Mouse (Mus musculus): ENCODE data around the gene Ptms.

Gene Ptms

DNA sequence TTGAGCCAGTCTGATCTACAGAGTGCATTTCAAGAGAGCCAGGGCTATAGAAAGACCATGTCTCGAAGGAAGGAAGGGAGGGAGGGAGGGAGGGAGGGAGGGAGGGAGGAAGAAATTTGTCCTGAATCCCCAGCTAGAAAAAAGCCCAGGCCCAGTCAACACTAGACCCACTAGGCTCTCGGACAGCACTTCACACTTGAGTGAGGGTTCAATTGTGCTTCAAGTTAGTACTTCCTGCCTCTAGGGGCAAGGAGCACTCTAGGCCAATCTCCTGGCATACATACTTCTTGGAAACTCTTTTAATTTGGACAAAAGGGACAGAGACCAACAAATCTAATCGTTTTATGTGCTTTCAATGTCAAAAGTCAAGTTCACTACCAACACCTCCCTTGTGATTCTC lies 38.2 kb upstream of the Ptms start:
- Histone ChIP-seq H3K27me3 (ENCODE audit: insufficient read depth, low read length) (no peaks in the 10 kb centered on the region), H3K4me3 (replicated peaks; ENCODE audit: low read length) (no peak overlapping the region)
- TF ChIP-seq POU5F1 (IDR thresholded peaks at IDR 0.05; ENCODE audit: borderline replicate concordance, low read length), result no peak
- TF ChIP-seq NANOG (IDR thresholded peaks at IDR 0.05; ENCODE audit: borderline replicate concordance, low read length), result no peak
- no peak for TF ChIP-seq CTCF (conservative IDR thresholded peaks at IDR 0.05; ENCODE audit: low read length)

DNA sequence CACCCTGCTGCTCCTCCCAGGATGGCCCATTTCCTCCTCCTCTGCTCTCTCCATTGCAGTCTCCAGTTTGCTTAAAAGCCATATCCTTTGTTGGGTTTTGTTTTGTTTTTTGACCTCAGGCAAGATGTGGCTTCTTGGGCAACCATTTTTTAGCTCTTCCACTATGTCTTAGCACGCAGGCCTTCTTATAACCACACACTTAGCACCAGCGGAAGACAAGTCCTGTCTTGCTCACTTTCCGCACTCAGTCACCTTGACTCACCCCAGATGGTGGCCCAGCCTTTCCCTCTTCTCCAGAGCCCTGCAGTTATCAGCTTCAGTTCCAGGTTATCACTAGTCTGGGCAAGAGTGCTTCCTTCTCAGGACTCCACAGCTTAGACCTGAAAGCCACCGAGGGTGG lies 35.3 kb upstream of the Ptms start:
- TF ChIP-seq NANOG (IDR thresholded peaks at IDR 0.05; ENCODE audit: borderline replicate concordance, low read length) (no peak), POU5F1 (IDR thresholded peaks at IDR 0.05; ENCODE audit: borderline replicate concordance, low read length) (no peak), CTCF (conservative IDR thresholded peaks at IDR 0.05; ENCODE audit: low read length) (no peak)

More for the DNA sequence above, 38.2 kb upstream of the Ptms start:
- Histone ChIP-seq H3K9me3 (ENCODE audit: low read length) (peaks cover 31% of the 10 kb centered on the region), H3K36me3 (ENCODE audit: insufficient read depth, low read length) (peaks cover 98% of the 10 kb centered on the region), H3K4me1 (replicated peaks; ENCODE audit: low read depth, low read length) (peaks cover 73% of the 10 kb centered on the region)

DNA sequence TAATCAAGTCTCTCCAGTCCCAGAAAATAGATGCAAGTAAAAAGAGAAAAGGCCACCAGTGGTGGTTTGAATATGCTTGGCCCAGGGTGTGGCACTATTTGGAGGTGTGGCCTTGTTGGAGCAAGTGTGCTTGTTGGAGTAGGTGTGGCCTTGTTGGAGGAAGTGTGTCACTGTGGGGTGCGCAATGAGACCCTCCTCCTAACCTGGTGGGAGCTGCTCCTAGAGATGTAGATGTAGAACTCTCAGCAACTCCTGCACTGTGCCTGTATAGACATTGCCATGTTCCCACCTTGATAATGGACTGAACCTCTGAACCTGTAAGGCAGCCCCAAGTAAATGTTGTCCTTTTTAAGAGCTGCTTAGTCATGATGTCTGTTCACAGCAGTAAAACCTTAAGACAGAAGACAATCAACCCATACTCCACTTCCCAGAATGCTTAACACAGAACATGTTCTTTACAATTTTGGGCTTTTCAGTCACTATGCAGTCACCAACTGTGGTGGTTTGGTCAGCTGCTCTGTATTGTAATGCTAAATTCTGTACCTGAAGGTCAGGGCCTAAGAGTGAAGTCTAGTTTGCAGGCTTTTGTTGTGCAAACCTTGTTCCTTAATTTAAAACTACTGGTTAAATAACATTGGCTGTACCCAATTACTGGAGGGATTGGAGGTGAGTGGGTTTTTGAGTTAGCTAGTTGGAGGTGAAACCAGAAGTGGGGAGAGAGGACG lies 34.2 kb upstream of the Ptms start:
- Histone ChIP-seq H3K4me3 (replicated peaks; ENCODE audit: low read length) (no peak overlapping the region), H3K36me3 (ENCODE audit: insufficient read depth, low read length) (peaks cover 69% of the 10 kb centered on the region), H3K9me3 (ENCODE audit: low read length) (peaks cover 70% of the 10 kb centered on the region), H3K27me3 (ENCODE audit: insufficient read depth, low read length) (no peaks in the 10 kb centered on the region), H3K4me1 (replicated peaks; ENCODE audit: low read depth, low read length) (peaks cover 39% of the 10 kb centered on the region)
- TF ChIP-seq POU5F1 (IDR thresholded peaks at IDR 0.05; ENCODE audit: borderline replicate concordance, low read length), result peak; percentile 65; the same call in 1 of the 2 replicates
- TF ChIP-seq CTCF (conservative IDR thresholded peaks at IDR 0.05; ENCODE audit: low read length), result no peak
- peak; percentile 45 for TF ChIP-seq NANOG (IDR thresholded peaks at IDR 0.05; ENCODE audit: borderline replicate concordance, low read length)

More for the DNA sequence above, 35.3 kb upstream of the Ptms start:
- Histone ChIP-seq H3K9me3 (ENCODE audit: low read length) (peaks cover 60% of the 10 kb centered on the region), H3K27me3 (ENCODE audit: insufficient read depth, low read length) (no peaks in the 10 kb centered on the region), H3K4me3 (replicated peaks; ENCODE audit: low read length) (0 out of 2 replicates have a peak overlapping the region, but pooled peaks have one; percentile 0), H3K4me1 (replicated peaks; ENCODE audit: low read depth, low read length) (peaks cover 49% of the 10 kb centered on the region), H3K36me3 (ENCODE audit: insufficient read depth, low read length) (peaks cover 80% of the 10 kb centered on the region)

DNA sequence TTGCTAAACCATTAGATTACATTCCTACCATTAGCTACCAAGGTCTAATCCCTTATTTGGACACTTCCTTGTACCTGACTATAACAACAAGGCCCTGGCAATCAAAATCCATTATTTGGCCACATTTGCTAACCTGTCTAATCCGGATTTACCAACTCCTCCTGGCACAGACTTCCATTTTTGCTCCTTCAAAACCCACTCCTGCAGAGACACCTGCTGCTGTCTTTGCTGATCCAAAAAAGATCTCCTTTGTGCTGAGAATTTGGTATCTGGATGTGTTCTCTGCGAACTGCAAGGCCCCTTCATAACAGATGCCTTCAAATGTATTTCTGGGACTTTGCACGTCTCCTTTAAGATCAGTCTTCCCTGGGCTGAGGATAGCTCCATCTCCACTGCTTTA lies 23.6 kb upstream of the Ptms start:
- H3K9me3 ChIP-seq (ENCODE audit: low read length), result no peaks in the 10 kb centered on the region
- TF ChIP-seq NANOG (IDR thresholded peaks at IDR 0.05; ENCODE audit: borderline replicate concordance, low read length) (no peak), CTCF (conservative IDR thresholded peaks at IDR 0.05; ENCODE audit: low read length) (no peak), POU5F1 (IDR thresholded peaks at IDR 0.05; ENCODE audit: borderline replicate concordance, low read length) (no peak)
- peaks cover under 1% of the 10 kb centered on the region for H3K36me3 ChIP-seq (ENCODE audit: insufficient read depth, low read length)
- H3K4me1 ChIP-seq (replicated peaks; ENCODE audit: low read depth, low read length), result peaks cover 41% of the 10 kb centered on the region
- no peaks in the 10 kb centered on the region for H3K27me3 ChIP-seq (ENCODE audit: insufficient read depth, low read length)
- H3K4me3 ChIP-seq (replicated peaks; ENCODE audit: low read length), result no peak overlapping the region

DNA sequence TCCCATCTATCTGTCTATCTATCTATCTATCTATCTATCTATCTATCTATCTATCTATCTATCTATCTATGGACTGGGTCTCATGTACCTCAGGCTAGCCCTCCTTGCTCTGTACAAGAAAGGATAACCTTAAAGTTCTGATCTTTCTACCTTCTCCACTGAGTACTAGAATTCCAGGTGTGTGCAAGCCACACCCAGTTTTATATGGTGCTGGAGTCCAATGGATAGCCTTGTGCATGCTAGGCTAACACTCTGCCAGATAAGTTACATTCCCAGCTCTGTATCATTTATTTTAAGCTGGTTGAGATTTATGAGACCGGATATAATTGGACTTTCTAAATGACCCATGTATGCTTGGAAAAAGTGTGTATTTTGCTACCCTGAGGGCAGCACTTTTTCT lies 21.8 kb upstream of the Ptms start:
- Histone ChIP-seq H3K36me3 (ENCODE audit: insufficient read depth, low read length) (peaks cover 19% of the 10 kb centered on the region), H3K9me3 (ENCODE audit: low read length) (no peaks in the 10 kb centered on the region), H3K4me3 (replicated peaks; ENCODE audit: low read length) (no peak overlapping the region), H3K27me3 (ENCODE audit: insufficient read depth, low read length) (no peaks in the 10 kb centered on the region), H3K4me1 (replicated peaks; ENCODE audit: low read depth, low read length) (peaks cover 53% of the 10 kb centered on the region)
- TF ChIP-seq CTCF (conservative IDR thresholded peaks at IDR 0.05; ENCODE audit: low read length) (no peak), POU5F1 (IDR thresholded peaks at IDR 0.05; ENCODE audit: borderline replicate concordance, low read length) (no peak), NANOG (IDR thresholded peaks at IDR 0.05; ENCODE audit: borderline replicate concordance, low read length) (no peak)

DNA sequence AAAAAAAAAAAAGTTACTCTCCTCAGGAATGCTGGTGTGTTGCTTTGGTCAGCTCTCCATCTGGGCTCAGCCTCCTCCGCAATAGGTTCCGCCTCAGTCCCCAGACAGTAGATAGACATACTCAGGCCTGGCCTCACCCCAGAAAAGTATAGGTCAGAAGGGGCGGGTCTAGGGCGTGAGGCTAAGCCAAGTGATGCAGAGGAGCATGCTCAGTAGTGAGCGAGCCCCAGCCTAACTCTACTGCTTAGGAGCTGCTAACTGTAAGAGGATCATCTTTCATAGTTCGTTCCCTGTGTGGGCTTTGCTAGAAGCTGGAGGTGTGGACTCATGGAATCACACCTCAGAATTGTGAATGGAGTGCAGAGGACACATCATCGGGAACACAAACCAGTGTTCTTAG lies 18.7 kb upstream of the Ptms start:
- no peaks in the 10 kb centered on the region for H3K27me3 ChIP-seq (ENCODE audit: insufficient read depth, low read length)
- TF ChIP-seq POU5F1 (IDR thresholded peaks at IDR 0.05; ENCODE audit: borderline replicate concordance, low read length) (no peak), CTCF (conservative IDR thresholded peaks at IDR 0.05; ENCODE audit: low read length) (no peak), NANOG (IDR thresholded peaks at IDR 0.05; ENCODE audit: borderline replicate concordance, low read length) (no peak)
- peaks cover 68% of the 10 kb centered on the region for H3K4me1 ChIP-seq (replicated peaks; ENCODE audit: low read depth, low read length)
- no peak overlapping the region for H3K4me3 ChIP-seq (replicated peaks; ENCODE audit: low read length)
- H3K36me3 ChIP-seq (ENCODE audit: insufficient read depth, low read length), result peaks cover 51% of the 10 kb centered on the region
- no peaks in the 10 kb centered on the region for H3K9me3 ChIP-seq (ENCODE audit: low read length)

DNA sequence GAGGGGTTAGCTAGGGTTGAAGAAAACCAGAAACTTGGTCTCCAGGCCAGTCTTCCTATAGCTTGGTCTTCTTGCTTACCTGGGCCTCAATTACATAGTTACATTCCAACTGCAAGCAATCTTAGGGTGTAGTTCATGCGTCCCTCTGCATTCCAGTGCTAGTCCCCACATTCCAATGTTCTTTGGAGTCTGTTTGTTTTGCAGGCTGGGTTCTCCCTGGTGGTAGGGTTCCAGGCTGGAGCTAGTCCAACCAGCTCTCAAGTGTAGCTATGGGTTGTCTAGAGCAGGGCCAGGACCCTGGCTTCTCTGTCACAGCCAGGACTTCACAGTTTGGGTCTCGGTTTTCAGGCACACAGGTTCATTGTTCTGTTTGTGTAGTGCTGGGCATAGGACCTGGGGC lies 17.6 kb upstream of the Ptms start:
- TF ChIP-seq CTCF (conservative IDR thresholded peaks at IDR 0.05; ENCODE audit: low read length) (no peak), NANOG (IDR thresholded peaks at IDR 0.05; ENCODE audit: borderline replicate concordance, low read length) (no peak), POU5F1 (IDR thresholded peaks at IDR 0.05; ENCODE audit: borderline replicate concordance, low read length) (no peak)
- peaks cover 69% of the 10 kb centered on the region for H3K4me1 ChIP-seq (replicated peaks; ENCODE audit: low read depth, low read length)
- no peak overlapping the region for H3K4me3 ChIP-seq (replicated peaks; ENCODE audit: low read length)
- H3K36me3 ChIP-seq (ENCODE audit: insufficient read depth, low read length), result peaks cover 60% of the 10 kb centered on the region
- H3K9me3 ChIP-seq (ENCODE audit: low read length), result no peaks in the 10 kb centered on the region
- H3K27me3 ChIP-seq (ENCODE audit: insufficient read depth, low read length), result no peaks in the 10 kb centered on the region

DNA sequence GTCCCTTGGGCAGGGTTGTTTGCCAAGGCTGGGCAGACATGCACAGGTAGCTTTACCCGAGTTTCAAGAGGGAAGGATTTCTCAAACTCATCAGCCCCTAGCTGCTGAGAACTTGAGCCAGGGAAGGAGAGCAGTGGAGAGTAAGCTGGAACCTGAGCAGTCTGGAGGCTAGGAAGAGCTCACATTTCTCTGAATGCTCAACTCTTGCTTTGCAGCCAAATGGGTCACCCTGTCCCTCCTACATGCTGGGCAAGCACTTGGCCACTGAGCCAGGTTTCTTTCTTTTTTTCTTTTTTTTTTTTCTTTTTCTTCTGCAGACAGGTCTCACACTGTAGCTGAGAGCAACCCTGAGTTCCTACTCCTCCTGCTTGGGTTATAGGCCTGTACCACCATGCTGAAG lies 16.8 kb upstream of the Ptms start:
- TF ChIP-seq NANOG (IDR thresholded peaks at IDR 0.05; ENCODE audit: borderline replicate concordance, low read length), result no peak
- H3K27me3 ChIP-seq (ENCODE audit: insufficient read depth, low read length), result no peaks in the 10 kb centered on the region

DNA sequence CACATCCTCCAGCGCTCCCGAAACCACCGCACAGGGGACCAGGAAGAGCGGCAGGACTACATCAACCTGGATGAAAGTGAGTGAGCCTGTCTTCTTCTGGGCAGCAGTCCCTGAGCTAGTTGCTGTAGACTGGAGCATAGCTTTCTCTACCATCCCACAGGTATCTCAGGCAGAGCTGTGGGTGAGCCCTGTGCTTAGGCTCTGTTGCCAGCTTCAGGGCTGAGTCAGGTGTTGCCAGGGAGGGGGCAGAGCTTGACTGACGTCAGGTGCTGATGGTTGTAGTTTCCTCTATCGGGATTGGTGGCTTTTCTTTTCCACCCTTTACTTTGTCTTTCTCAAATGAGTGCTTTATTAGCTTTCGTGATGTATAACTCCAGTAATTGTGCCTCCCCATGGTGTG lies 14.8 kb upstream of the Ptms start:
- H3K9me3 ChIP-seq (ENCODE audit: low read length), result no peaks in the 10 kb centered on the region
- peaks cover 79% of the 10 kb centered on the region for H3K4me1 ChIP-seq (replicated peaks; ENCODE audit: low read depth, low read length)
- peak overlapping the region; percentile 46; the same call in 1 of the 2 replicates for H3K4me3 ChIP-seq (replicated peaks; ENCODE audit: low read length)
- no peaks in the 10 kb centered on the region for H3K27me3 ChIP-seq (ENCODE audit: insufficient read depth, low read length)
- H3K36me3 ChIP-seq (ENCODE audit: insufficient read depth, low read length), result peaks cover 63% of the 10 kb centered on the region
- no peak for TF ChIP-seq NANOG (IDR thresholded peaks at IDR 0.05; ENCODE audit: borderline replicate concordance, low read length)
- no peak for TF ChIP-seq CTCF (conservative IDR thresholded peaks at IDR 0.05; ENCODE audit: low read length)
- TF ChIP-seq POU5F1 (IDR thresholded peaks at IDR 0.05; ENCODE audit: borderline replicate concordance, low read length), result no peak

More for the DNA sequence above, 16.8 kb upstream of the Ptms start:
- peaks cover 75% of the 10 kb centered on the region for H3K4me1 ChIP-seq (replicated peaks; ENCODE audit: low read depth, low read length)
- H3K4me3 ChIP-seq (replicated peaks; ENCODE audit: low read length), result no peak overlapping the region
- H3K36me3 ChIP-seq (ENCODE audit: insufficient read depth, low read length), result peaks cover 63% of the 10 kb centered on the region
- no peaks in the 10 kb centered on the region for H3K9me3 ChIP-seq (ENCODE audit: low read length)

Data from E14TG2a.4 (cell line).